Mouse (Mus musculus) heart, adult 9 months (tissue): ENCODE measurements around the gene Usp27x.
A peak's percentile ranks its signal among the peaks of the same experiment; 100 is the strongest.

ENCODE experiments used
- DNase-seq, 2 experiments: peaks; one replicate each; pipeline ENCODE4 v3.0.0; 2022; ENCODE audit warnings: low spot score in 2 of 2

The Usp27x gene

DNA sequence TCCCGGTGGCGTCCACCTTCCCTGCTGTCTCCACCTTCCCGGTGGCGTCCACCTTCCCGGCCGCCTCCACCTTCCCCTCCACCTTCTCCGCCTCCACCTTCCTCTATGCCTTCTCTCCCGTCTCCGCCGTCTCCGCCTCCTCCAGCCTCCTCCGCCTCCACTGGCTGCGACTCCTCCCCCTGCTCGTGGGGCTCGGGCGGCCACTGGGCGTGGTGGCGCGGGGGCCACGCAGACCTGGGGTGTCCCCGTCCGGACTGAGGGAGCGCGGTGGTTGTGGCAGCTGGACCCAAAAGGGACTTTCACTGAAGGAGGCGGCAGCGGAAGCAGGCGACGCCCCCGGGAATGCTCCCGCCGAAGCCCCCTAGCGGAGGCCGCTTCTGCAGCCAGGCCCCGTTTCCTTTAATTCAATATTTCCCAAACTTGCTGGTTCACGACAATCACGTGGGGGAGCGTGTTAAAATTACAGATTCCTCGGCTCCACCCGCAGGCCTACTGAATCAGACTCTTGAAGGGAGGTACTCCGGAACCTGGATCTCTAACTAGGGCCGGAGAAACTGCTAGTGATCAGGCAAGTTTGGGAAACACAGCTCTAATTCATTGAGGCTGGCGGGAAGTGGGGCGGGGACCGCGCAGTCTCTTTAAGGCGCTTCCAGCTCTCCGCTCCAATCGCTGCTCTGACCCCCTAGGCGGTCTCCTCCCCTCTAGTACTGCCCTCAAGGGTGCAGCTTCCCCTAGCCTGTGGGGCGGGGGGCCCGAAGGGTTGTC is at the start of gene Usp27x:
Gene Usp27x, minus strand, starts transcription at position 115 of the 765 bp plus-strand sequence.
- DNase-seq = peak; percentile 68 to 71

DNA sequence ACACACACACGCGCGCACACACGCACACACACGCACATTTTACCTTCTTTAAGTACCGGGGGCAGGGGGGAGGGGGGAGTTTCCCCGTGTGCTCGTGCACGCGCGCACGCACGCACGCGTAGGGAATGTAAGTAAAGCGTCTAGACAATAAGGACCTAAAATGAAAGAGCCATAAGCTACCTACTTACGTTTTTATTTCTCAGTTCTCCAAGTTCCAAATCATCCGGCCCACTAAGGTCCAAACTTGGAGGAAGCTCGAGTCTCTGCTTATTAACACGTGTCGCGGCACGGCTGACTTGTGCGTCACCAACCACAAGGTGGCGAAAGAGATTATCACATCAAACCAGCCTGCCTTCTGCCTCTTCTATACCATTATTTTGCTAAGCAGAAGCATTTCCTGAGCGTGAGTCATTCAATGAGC is 47.1 kb upstream of the Usp27x start:
- DNase-seq = peak; percentile 40 to 74

DNA sequence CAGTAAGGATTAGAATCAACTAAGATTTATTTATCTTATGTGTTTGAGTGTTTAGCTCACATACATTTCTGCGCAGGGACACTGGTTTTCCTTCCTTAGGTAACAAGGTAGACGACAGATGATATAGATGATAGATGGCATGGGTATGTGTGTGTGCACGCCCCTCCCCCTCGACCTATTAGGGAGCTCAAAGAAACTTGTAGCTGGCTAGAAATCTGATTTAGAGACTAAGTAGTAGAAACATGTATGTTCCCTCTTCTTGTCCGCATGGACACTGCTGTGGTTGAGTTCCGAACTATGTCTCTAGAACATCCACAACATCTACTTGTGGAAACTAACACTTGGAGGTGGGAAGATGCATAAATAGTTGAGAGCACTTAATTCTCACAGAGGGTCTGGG is 46.5 kb upstream of the Usp27x start:
- no peak for DNase-seq

DNA sequence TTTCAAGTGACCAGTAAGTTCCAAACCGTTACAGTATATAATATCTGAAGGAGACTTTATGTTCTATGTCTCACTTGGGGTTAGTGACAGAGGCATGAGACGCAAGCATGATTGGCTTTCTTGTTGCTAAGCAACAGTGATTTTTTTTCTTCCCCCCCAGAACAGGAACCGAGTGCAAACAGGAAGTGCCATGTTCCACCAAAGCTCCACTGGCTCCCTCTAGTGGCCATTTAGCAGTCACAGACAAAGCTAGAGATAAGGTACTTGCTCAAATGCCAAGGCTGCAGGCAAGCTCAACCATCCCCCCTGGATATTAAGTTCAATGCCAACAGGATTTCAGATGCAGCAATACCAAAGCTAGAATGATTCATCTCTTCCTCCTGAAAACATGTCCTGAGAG is 45.4 kb upstream of the Usp27x start:
- peak; percentile 68 to 74 for DNase-seq

DNA sequence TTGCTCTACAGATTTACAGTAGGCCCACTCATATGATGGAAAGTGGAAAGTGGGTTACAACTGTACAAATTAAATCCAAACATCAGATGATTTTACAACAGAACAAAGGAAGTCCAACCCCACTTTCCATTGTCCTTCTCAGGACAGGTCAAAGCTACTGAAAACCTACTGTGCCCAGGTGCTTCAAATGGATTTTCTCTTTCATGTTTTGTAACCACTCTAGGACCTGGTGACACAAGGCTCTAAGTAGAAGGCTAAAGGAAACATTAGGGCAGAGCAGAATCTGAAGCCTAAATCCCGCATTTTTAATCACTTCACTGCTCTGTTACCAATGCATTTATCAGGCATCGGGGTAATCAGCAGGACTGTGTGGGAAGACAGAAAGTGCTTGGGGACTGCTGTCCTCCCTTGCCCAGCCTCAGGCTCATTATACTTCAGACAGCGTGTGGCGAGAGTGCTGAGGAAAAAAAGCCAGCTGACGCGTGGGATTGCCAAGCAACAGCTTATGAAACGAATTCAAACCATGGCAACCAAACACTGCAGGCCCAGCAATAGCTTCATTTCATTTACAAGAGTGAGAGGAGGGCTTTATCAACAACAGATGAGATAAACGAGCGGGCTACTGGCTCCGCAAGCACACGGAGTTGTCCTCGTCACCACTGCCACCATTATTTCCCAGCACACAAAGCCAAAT is 40.7 kb upstream of the Usp27x start:
- peak; percentile 23 to 35 for DNase-seq

DNA sequence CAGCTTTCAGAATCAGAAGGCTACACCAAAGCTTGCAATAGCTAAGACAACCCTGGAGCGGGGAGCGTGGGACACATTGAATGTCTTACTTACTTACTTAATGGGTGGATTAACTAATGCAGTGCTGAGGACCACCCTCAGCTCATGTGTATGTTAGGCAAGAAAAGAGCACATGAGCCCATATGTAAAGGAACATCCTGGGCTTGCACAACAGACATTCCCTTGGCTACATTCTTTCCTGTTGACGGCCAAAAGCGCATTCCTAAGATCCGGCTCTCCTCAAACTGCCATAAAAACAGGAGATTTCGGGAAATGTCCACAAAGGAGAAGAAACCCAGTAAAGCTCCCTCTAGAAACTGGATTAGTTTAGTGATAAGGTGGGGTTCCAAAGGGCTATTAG is 39.7 kb upstream of the Usp27x start:
- DNase-seq = no peak

DNA sequence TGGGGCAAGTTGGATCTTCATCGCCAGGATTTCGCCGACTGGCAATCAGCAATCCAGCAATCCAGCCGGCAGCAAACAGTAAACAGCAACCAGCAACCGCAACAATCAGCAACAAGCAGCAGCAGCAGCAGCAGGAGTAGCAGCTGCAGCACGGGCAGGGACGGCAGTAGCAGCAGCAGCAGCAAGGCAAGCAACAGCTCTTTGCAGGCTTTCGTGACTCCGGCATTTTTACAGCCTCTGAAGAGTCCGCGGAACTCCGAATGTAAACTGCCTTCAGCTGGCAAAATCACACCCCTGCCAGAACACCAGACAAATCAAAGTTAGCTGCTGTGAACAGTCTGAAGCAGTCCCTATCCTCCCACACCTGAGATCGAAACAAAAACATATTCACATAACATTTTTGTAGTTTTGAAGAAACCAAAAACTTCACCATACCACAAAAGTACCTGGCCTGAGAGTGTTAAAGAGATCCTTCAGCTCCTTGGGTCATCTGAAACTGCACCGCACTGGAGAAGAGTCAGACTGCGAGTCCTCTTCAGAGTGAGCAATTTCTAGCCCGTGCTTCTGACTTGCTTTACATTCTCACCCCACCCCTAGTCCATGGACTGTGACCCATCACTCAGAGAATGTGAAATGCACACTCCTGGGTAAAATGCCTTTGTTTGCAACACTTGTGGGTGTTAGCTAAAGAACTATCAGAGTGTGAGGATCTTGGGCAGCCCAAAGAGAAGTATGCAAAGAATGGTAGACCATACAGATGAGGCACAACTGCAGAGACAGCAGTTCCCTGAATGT is 36.8 kb upstream of the Usp27x start:
- no peak for DNase-seq

DNA sequence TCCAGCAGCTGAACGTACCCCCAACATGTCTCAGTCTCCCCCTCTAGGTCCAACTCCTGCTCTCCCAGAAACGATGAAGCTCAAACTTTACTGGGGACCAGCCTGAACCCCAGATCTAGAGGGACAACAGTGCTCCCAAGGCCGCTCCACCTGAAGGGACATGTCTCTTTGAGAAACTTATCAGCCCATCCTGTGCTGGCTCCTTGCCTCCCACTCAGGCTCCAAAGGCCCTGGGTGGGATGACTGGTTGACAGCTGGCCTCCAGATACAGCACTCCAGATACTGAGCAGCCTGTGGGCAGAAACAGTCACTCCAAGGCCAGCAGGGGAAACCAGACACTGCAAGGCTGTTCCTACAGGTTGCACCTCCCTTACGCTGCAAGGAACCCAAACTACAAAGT is 956 bp upstream of the Usp27x start:
- no peak for DNase-seq

DNA sequence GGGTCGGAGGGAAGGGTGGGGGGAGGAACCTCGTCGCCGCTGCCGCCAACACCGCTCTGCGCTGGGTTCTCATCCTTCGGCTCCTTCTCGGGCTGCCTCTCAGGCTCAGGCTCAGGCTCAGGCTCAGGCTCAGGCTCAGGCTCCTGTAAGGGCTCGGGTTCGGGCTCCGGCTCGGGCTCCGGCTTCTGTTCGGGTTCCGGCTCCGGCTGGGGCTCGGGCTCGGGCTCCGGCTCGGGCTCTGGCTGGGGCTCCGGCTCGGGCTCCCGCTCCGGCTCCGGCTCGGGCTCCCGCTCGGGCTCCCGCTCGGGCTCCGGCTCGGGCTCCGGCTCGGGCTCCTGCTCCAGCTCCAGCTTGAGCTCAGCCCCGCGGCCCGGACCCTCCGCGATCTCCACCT is 311 bp downstream of the Usp27x start:
- no peak for DNase-seq

DNA sequence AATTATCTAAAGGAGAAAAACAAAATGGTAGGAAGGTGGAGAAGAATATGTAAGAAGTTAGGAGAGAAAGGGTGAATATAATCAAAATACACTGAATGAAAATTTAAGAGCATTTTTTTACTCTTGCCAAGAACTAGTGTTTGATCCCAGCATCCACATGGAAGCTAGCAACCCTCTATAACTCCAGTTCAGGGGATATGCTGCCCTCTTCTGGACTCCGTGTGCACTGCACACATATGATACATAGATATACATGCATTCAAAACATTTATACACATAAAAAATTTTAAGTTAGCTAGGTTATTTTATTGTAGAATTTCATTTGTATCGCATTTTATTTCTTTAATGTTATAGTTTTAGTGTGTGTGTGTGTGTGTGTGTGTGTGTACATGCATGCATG is 50.2 kb downstream of the Usp27x start:
- DNase-seq = no peak

DNA sequence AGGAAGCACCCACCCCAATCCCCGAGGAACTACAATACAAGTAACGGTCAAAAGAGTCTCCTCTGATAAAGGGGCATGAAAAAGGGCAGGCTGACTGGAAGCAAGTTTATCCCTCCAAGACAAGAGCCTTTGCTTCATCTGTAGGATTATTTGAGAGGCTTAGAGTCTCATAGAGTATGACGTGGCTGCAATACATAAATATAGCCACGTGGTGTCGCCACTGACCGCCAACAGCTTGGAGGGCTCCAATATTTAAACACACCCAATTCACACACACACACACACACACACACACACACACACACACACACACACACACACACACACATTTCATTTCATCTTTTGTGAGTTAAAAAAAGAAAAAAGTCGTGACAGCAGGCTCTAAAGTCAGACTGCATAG is 53.3 kb downstream of the Usp27x start:
- peak in 1 of 2 experiments; percentile 46 for DNase-seq
